Mouse (Mus musculus): ENCODE results near the gene Utp14a. TPM values are rescaled to one million over a fixed set of nuclear protein-coding genes. Genes with fewer than 3 reads are reported as not detected.
"Not testable (repeated sequence)": the region's sequence is repeated elsewhere in the genome, so short reads cannot be mapped to it uniquely, and the experiment has no call there.

Gene Utp14a
- polyA plus RNA-seq (2012; rRNA removed) = 2.1 and 2.4 TPM in 2 replicates

DNA sequence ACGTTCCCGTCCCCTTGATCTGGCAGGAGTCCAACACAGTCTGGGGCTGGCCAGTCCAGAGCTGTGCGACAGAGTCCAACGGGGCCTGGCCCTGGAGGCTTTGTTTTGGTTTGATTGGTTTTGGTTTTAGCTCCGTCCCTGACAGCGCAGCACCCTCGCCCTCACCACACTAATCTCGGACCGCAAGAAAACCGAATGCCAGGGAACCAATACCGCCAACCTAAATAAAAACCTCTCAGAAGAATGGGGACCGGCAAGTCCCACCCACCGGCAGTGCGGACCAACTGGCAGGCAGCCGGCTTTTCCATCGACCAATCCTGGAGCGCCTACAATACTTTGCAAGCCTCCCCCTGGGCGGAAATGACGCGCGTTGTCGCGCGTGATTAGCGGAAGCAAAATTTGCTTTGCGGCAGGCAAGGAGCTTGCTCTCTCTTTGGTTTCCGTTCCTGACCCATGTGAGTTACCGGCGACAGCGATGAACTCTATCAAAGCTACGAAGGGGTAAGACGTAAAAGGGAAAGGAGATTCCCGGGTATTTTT is at the start of gene Utp14a:
TSS of gene Utp14a (plus strand) at position 395 of the 540 bp plus-strand sequence.
- 18% methylated on average over 33 of the region's 33 CpGs for WGBS
- H3K4me3 ChIP-seq (ENCODE audit: extremely low read depth, insufficient read depth, insufficient read length) = peak within 1 kb of the TSS; percentile 80
- TF ChIP-seq POLR2A (IDR thresholded peaks at IDR 0.05; ENCODE audit: low read depth, low read length) (peak; percentile 30; the same call in 1 of the 2 replicates), CTCF (IDR thresholded peaks at IDR 0.05; ENCODE audit: extremely low read depth, insufficient read depth, insufficient read length, insufficient replicate concordance) (no peak)
- no peaks in the 10 kb centered on the region for H3K27me3 ChIP-seq (ENCODE audit: control insufficient read depth, insufficient read depth, low read length)
- H3K27ac ChIP-seq (ENCODE audit: insufficient read depth, low read length) = peak within 1 kb of the TSS; percentile 92
- no peaks in the 10 kb centered on the region; the same call in 1 of the 2 replicates for H3K36me3 ChIP-seq (ENCODE audit: control insufficient read depth, insufficient read depth, low read length)
- DNase-seq (ENCODE audit: low read depth in 1 of 2, low spot score in 2 of 2) = peak; percentile 89 to 90
- H3K4me1 ChIP-seq (ENCODE audit: control insufficient read depth, insufficient read depth, insufficient read length) = no peaks in the 10 kb centered on the region

DNA sequence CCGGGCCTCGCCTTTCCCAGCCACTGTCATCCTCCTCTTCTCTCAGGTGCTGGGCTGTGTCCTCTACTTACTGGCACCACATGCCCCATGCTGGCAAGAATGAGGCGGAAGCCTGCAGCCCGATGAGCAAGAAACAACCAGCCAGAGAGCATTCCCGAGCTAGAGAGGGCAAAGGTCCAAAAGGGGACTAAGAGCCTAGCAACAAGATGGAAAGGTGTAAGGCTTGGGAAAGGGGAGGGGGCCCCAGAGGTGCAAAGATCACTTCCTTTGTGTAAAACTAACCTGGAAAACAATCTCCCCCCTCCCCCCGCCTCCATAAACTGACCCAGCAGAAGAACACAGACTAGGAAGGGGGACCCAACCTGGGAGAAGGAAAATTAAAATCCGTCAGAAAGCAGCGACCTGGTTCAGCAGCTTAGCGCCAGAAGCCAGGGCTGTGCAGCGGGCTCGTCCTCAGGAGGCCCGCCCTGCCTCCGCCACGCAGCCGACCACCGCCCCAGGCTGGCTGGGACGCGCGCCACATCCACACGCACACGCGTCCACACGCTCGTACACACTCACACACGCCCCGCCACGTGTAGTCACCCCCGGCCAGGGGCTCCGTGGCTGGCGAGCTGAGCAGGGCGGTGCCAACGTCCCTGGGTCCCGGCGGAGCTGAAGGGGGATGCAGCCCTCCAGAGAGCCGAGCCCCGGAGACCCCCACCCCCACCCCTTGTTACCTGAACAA is 48.7 kb upstream of the Utp14a start:
- no peaks in the 10 kb centered on the region; the same call in 1 of the 2 replicates for H3K27me3 ChIP-seq (ENCODE audit: control insufficient read depth, insufficient read depth, low read length)
- WGBS = 22% methylated on average over 36 of the region's 36 CpGs
- H3K4me3 ChIP-seq (ENCODE audit: extremely low read depth, insufficient read depth, insufficient read length) = peak overlapping the region; percentile 78
- peak overlapping the region; percentile 65 for H3K27ac ChIP-seq (ENCODE audit: insufficient read depth, low read length)
- TF ChIP-seq CTCF (IDR thresholded peaks at IDR 0.05; ENCODE audit: extremely low read depth, insufficient read depth, insufficient read length, insufficient replicate concordance) = no peak
- no peak for TF ChIP-seq POLR2A (IDR thresholded peaks at IDR 0.05; ENCODE audit: low read depth, low read length)
- 0 out of 2 replicates have a peak, but pooled peaks cover 1% of the 10 kb centered on the region for H3K36me3 ChIP-seq (ENCODE audit: control insufficient read depth, insufficient read depth, low read length)
- DNase-seq (ENCODE audit: low read depth in 1 of 2, low spot score in 2 of 2) = no peak
- no peaks in the 10 kb centered on the region; the same call in 1 of the 2 replicates for H3K4me1 ChIP-seq (ENCODE audit: control insufficient read depth, insufficient read depth, insufficient read length)

DNA sequence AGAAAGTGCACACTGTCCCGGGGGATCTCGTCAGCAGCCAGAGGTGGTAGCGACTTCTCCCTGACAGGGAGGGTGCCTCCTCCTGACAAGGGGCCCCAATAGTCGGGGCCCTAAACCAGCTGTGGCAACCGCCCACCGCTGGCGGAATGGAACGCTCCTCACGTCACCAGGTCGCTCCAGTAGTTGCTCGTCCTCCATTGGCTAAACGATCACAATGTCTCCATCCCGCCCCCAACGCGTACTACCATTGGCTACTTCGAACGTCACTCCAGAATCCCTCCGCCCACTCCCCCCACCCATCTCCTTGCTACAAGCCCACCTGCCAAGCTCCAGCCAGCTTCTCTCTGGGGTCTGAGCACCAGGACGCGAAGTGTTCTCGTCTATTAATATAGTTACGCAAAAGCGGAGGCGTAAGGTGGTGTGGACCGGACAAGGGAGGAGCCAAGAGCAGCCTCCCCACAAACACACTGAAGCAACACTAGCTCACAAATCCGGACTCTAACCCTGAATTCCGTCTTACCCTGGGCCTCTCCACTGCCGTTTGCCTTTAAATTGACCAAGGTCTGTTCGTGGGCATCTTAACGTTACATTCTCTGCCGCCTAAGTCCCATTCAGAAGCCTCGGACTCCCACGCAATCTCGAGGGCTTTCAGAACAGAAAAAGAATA is 48.0 kb upstream of the Utp14a start, which contains the start of gene Zdhhc9:
TSS of gene Zdhhc9 (minus strand) at position 360 of the 667 bp plus-strand sequence.
- no peaks in the 10 kb centered on the region; the same call in 1 of the 2 replicates for H3K27me3 ChIP-seq (ENCODE audit: control insufficient read depth, insufficient read depth, low read length)
- no peaks in the 10 kb centered on the region; the same call in 1 of the 2 replicates for H3K4me1 ChIP-seq (ENCODE audit: control insufficient read depth, insufficient read depth, insufficient read length)
- peak within 1 kb of the TSS; percentile 78 for H3K4me3 ChIP-seq (ENCODE audit: extremely low read depth, insufficient read depth, insufficient read length)
- peak; percentile 81 for DNase-seq (ENCODE audit: low read depth in 1 of 2, low spot score in 2 of 2)
- WGBS = 28% methylated on average over 34 of the region's 34 CpGs
- H3K27ac ChIP-seq (ENCODE audit: insufficient read depth, low read length) = peak within 1 kb of the TSS; percentile 89
- TF ChIP-seq CTCF (IDR thresholded peaks at IDR 0.05; ENCODE audit: extremely low read depth, insufficient read depth, insufficient read length, insufficient replicate concordance) (no peak), POLR2A (IDR thresholded peaks at IDR 0.05; ENCODE audit: low read depth, low read length) (peak; percentile 17; the same call in 1 of the 2 replicates)
- 0 out of 2 replicates have a peak, but pooled peaks cover 1% of the 10 kb centered on the region for H3K36me3 ChIP-seq (ENCODE audit: control insufficient read depth, insufficient read depth, low read length)

DNA sequence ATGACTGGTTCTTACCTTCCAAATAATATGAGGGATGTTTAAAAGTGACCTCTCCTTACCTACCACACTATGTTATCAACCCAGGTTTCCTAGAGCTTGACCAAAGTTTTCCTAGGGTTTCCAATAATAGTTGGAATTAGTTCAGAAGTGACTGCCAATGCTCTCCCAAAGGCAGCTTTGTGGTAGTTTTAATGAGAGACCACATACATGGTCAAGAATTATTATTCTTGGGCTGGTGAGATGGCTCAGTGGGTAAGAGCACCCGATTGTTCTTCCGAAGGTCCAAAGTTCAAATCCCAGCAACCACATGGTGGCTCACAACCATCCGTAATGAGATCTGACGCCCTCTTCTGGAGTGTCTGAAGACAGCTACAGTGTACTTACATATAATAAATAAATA is 46.9 kb upstream of the Utp14a start:
- not testable (repeated sequence) for H3K4me3 ChIP-seq (ENCODE audit: extremely low read depth, insufficient read depth, insufficient read length); H3K4me1 ChIP-seq (ENCODE audit: control insufficient read depth, insufficient read depth, insufficient read length); DNase-seq (ENCODE audit: low read depth in 1 of 2, low spot score in 2 of 2); H3K36me3 ChIP-seq (ENCODE audit: control insufficient read depth, insufficient read depth, low read length); H3K27ac ChIP-seq (ENCODE audit: insufficient read depth, low read length); H3K27me3 ChIP-seq (ENCODE audit: control insufficient read depth, insufficient read depth, low read length)
- 94% methylated on average over 4 of the region's 4 CpGs for whole genome bisulfite sequencing

DNA sequence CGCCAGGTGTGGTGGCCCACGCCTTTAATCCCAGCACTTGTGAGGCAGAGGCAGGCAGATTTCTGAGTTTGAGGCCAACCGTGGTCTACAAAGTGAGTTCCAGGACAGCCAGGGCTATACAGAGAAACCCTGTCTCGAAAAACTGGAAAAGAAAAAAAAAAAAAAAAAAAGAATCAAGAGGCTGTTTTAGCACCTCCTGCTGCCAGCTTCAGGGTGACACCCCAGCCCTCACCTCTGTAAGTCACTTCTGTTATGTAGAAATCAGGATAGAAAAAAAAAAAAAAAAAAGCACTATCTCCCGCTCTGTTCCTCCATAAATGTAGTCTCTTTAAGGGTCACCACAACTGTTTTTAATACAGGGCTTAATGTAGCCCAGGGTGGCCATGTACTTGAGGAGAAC is 37.2 kb upstream of the Utp14a start:
- H3K27me3 ChIP-seq (ENCODE audit: control insufficient read depth, insufficient read depth, low read length) = no peaks in the 10 kb centered on the region
- TF ChIP-seq CTCF (IDR thresholded peaks at IDR 0.05; ENCODE audit: extremely low read depth, insufficient read depth, insufficient read length, insufficient replicate concordance) = no peak
- no peak for TF ChIP-seq POLR2A (IDR thresholded peaks at IDR 0.05; ENCODE audit: low read depth, low read length)
- DNase-seq (ENCODE audit: low read depth in 1 of 2, low spot score in 2 of 2) = no peak
- no peak overlapping the region for H3K27ac ChIP-seq (ENCODE audit: insufficient read depth, low read length)
- 77% methylated on average over 5 of the region's 5 CpGs for WGBS
- no peak overlapping the region for H3K4me3 ChIP-seq (ENCODE audit: extremely low read depth, insufficient read depth, insufficient read length)
- no peaks in the 10 kb centered on the region for H3K36me3 ChIP-seq (ENCODE audit: control insufficient read depth, insufficient read depth, low read length)
- H3K4me1 ChIP-seq (ENCODE audit: control insufficient read depth, insufficient read depth, insufficient read length) = no peaks in the 10 kb centered on the region

DNA sequence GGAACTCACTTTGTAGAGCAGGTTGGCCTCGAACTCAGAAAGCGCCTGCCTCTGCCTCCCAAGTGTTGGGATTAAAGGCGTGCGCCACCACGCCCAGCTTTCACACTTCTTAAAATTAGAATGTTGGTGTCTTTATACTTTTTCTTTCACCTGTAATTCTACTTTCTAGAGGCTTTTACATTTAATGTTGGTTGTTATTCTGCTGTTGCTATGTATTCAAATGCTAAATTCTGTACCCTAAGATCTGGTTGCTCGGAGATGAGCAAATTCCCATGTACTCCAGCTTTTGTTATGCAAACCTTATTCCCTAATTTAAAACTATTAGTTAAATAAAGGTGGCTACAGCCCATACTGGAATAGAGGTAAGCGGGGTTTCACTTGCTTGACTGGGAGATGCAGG is 34.0 kb upstream of the Utp14a start:
- H3K27ac ChIP-seq (ENCODE audit: insufficient read depth, low read length) = no peak overlapping the region
- WGBS = 93% methylated on average over 7 of the region's 7 CpGs
- DNase-seq (ENCODE audit: low read depth in 1 of 2, low spot score in 2 of 2) = no peak

More for the DNA sequence above, 34.0 kb upstream of the Utp14a start:
- TF ChIP-seq CTCF (IDR thresholded peaks at IDR 0.05; ENCODE audit: extremely low read depth, insufficient read depth, insufficient read length, insufficient replicate concordance) = no peak
- TF ChIP-seq POLR2A (IDR thresholded peaks at IDR 0.05; ENCODE audit: low read depth, low read length) = no peak
- Histone ChIP-seq H3K36me3 (ENCODE audit: control insufficient read depth, insufficient read depth, low read length) (no peaks in the 10 kb centered on the region), H3K4me1 (ENCODE audit: control insufficient read depth, insufficient read depth, insufficient read length) (no peaks in the 10 kb centered on the region), H3K4me3 (ENCODE audit: extremely low read depth, insufficient read depth, insufficient read length) (no peak overlapping the region), H3K27me3 (ENCODE audit: control insufficient read depth, insufficient read depth, low read length) (no peaks in the 10 kb centered on the region)

Measured in spleen, adult 2 months (tissue).